Mouse (Mus musculus) telencephalon, adult 2 months (tissue): ENCODE data around the gene Bpgm.

ENCODE experiments used
- DNase-seq: peaks from one replicate; pipeline ENCODE4 v3.0.0-alpha.2; 2011; ENCODE audit warnings: low read depth, low spot score

Bpgm gene

GRCm38 (mm10) chr6:34528131-34528530, 52.1 kb downstream of the Bpgm start:
- no peak for DNase-seq

- no peak for DNase-seq
Measured at GRCm38 (mm10) chr6:34529992-34530391, 54.0 kb downstream of the Bpgm start.

- DNase-seq, result no peak
Measured at GRCm38 (mm10) chr6:34533055-34533454, 57.0 kb downstream of the Bpgm start.

GRCm38 (mm10) chr6:34533896-34534295, 57.9 kb downstream of the Bpgm start:
- DNase-seq, result no peak

- no peak for DNase-seq
Measured at GRCm38 (mm10) chr6:34542866-34543265, 66.9 kb downstream of the Bpgm start.

GRCm38 (mm10) chr6:34543303-34544206, 67.5 kb downstream of the Bpgm start:
- no peak for DNase-seq

- no peak for DNase-seq
Measured at GRCm38 (mm10) chr6:34544207-34544602, 68.2 kb downstream of the Bpgm start.

- no peak for DNase-seq
Measured at GRCm38 (mm10) chr6:34545286-34545685, 69.3 kb downstream of the Bpgm start.

- DNase-seq, result no peak
Measured at GRCm38 (mm10) chr6:34548406-34548990, 72.5 kb downstream of the Bpgm start.

GRCm38 (mm10) chr6:34549017-34549416, 73.0 kb downstream of the Bpgm start:
- no peak for DNase-seq

GRCm38 (mm10) chr6:34552489-34553157, 76.6 kb downstream of the Bpgm start:
- no peak for DNase-seq

- no peak for DNase-seq
Measured at GRCm38 (mm10) chr6:34554291-34554997, 78.4 kb downstream of the Bpgm start.
